Mouse (Mus musculus): ENCODE measurements around the gene Gm49339.
"Not testable (repeated sequence)": the region's sequence is repeated elsewhere in the genome, so short reads cannot be mapped to it uniquely, and the experiment has no call there.

Gm49339 gene

DNA sequence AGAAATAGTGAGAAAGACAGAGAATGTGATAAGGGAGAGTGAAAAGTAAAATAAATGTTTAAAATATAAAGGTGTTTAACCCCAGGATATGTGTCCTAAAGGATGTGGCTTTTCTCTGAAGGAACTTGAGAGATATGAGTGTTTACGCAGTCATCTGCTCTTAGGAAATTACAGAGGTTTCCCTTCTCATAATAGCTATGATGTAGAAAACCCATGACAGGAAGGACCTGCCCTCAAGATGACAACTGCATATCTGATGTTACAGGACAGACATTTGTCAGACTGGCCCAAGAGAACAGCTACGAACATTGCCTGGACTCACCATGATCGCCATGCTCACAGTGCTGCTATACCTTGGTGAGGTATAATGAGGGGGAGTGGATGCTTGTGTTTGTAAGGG, at the start of gene Gm49339, which contains the start of gene Lilr4b:
Gene Gm49339 (plus strand): TSS at position 216 of the 400 bp plus-strand sequence.
Gene Lilr4b (plus strand): TSS at position 236 of the 400 bp plus-strand sequence.
- not testable (repeated sequence) for DNase-seq

DNA sequence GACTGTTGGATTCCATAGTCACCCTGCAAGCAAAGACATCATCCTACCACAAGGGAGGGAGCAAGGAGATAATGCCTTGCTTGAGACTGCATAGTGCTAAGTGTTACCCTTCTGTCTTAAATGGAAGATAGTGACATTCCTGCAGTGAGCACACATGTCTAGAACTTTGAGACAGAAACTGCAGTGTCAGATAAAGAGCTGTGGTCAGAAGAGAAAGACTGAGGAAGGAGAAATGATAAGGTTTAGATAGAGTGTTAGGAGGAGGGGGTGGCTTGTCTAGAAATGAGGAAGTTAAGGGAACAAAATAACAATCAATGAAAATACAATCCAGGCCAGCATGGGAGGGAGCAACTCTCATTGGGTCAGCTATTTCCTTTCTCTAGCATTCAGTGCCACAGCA, 47.5 kb upstream of the Gm49339 start:
- no peak for DNase-seq

DNA sequence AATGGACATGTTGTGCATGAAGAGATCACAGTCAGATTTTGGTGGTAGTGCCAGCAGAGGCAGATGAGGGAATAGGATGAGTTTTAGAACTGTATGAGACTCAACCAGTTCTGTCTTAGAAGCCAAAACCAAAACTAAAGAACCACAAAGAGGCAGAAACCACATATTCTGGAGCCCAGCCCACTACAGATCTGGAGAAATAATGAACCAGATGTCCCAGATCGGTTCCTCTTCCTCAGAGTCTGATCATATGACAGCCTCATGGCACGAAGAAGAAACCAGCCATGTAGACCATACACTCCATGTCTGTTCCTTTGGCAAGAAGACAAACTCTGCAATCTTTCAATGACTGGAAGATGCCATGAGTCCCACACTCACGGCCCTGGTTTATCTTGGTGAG, 44.7 kb upstream of the Gm49339 start:
- DNase-seq: no peak

DNA sequence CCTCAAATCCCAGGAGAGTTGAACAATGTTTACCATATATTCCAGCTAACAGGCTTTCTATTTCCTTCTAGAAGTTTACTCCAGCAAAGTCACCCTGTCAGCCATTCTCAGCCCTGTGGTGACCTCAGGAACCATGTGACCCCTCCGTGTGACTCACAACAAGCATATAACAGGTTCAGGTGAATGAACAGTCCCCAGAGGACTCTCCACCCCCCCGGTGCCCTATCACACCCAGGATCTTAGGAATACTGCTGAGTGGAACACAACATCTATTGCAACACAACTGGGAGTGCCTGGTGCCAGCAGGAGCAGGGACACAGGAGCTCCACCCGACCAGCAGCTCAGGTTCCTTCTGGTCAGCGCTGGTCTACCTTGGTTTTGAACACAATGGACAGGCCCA, 28.8 kb upstream of the Gm49339 start:
- no peak for DNase-seq

GRCm38 (mm10) chr10:51453616-51454298, 26.7 kb upstream of the Gm49339 start:
- no peak for DNase-seq

DNA sequence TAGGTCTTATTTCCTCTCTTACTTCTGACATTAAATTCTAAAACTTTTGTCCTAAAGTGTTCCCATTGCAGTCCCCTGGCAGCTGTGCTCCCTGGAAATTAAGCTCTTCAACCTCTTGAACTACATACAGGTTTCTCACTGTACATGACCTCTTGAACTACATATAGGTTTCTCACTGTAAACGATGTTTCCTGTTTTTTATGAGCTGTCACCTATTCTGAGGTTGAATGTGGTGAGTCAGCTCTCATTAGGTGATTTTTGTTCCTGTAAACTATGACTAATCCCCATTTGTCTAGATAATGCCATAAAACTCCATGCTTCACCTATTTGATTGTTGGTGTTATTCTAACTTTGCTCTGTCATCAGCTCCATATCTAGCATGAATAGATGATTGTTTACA, 26.0 kb upstream of the Gm49339 start:
- DNase-seq: no peak

GRCm38 (mm10) chr10:51455762-51456161, 24.6 kb upstream of the Gm49339 start:
- DNase-seq: no peak

DNA sequence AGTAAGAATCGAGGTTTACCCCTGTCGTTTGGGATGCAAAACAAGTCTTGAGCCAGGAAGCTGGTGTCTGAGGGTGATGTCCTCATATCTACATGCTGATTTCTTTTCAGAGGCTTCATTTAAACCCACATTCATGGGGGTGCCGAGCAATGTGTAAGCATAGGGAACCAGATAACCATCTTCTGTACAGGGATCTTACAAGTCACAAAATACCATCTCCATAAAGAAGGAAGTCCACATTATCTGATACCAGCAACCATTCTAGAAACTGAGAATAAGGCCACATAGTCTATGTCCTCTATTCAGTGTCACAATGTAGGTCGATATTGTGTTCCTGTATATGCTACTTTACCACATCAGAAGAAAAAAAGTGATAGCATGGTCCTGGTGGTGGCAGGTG, 24.0 kb upstream of the Gm49339 start:
- DNase-seq: no peak

DNA sequence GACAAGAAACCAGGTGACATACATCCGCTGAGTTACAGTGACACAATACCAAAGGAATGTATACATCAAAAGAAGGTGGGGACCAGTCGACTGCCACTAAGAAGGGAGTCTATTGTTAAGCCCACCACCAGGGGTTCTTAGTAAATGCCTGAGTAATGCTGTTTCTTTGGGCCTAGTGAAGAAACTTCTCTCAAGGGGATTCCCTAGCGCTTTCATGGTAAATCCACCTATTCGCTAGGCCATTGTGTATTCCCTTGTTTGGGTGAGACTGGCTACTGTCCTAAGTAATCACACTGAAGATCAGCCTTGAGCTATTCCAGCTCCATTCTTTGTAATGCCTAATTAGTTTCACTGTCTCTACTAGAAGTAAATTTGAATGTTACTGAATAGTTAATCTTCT, 16.6 kb upstream of the Gm49339 start:
- not testable (repeated sequence) for DNase-seq

- not testable (repeated sequence) for DNase-seq
Measured at GRCm38 (mm10) chr10:51490691-51491090, 10.3 kb downstream of the Gm49339 start, which contains the start of gene Lilrb4a. Gene Lilrb4a (plus strand): TSS chr10:51490956.

DNA sequence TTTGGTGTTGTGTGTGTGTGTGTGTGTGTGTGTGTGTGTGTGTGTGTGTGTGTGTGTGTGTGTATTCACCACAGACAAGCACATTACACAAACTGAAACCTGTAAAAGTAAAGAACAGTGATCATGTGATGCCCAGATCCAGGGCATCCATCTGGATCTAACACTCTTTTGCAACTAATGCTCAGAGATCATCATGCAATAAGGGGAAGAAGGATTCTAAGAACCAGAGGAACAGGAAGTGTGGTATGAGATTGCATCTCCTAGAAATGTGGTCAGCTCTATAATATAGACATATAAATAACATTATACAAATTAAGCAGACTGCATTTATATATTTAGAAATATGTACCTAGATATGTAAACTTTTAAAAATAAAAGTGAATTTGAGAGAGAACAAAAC, 39.6 kb downstream of the Gm49339 start:
- no peak for DNase-seq

DNA sequence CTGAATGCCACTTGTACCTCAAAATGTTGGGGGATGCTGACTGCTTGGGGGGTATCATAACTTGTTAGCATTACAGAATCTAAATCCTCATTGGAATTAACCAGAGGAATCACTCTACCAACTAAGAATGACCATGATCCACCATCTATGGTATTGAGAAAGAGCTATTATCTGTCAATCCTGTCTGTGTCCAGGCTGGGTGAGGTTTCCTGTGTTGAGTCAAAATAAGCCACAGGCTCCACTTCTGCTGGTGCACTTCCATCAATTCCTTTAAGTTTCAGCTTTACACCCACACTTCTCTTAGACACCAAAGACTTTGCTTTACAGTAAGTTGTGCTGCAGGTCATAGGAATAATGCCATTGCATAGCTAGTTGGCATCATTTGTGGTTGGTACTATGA, 41.0 kb downstream of the Gm49339 start:
- no peak for DNase-seq

DNA sequence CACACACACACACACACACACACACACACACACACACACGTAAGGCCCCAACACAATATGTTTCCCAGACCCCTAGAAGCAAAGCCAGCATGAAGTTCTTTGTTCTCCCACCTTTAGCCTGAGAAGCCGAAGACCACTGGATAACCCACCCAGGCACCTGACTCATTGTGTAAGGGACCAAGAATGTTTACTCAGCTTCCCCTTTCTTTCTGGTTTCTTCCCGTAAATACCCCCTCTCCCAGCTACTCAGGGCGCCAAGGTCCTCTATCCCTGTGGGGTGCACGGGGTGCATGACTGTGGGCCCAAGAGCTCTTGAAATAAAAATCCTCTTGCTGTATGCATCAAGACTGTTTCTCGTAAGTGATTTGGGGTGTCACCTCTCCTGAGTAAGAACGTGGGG, 45.7 kb downstream of the Gm49339 start:
- no peak for DNase-seq

DNA sequence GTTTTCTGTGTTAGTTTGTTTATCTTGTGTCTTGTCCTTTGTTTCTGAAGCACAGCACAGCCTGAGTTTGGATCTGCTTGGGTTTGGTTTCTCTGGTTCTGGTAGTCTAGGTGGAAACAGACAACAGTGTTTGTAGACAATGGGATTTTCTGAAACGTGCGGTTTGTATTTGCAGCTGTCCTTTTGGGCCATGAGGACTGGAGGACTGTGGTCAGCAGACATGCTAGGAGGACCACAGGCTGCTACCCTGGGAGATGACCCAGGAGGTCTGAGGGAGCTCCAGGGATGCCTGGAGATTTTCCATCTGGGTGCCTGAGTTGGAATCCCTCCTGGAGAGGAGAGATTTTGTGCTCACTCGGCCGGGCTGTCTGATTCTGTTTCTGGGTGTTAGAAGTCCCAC, 46.2 kb downstream of the Gm49339 start:
- no peak for DNase-seq

DNA sequence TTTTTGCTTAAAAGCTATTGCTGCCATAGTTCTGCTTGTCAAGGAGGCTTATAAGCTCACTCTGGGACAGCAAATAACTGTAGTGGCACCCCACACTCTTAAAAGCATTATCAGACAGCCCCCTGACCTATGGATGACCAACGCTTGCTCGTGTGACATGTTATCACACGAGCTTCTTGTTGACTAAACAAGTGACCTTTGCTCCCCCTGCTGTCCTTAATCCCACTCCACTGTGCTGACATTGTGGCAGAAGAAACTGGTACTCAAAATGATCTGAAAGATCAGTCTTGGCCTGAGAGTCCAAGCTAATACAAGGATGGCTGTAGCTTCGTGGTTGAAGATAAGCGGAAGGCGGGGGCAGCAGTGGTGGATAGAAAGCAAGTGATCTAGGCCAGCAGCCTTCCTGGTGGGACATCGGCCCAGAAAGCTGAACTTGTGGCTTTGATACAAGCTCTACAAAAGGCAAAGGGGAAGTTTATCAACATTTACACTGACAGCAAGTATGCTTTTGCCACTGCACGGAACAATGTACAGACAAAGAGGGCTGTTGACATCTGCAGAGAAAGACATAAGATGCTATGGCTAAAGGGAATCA, 48.5 kb downstream of the Gm49339 start:
- DNase-seq: no peak

- DNase-seq: no peak
Measured at GRCm38 (mm10) chr10:51529497-51529896, 49.1 kb downstream of the Gm49339 start.

- DNase-seq: no peak
Measured at GRCm38 (mm10) chr10:51530813-51531212, 50.4 kb downstream of the Gm49339 start.

All from cerebellum, adult 9-11 months (tissue).